Mouse (Mus musculus): ENCODE measurements around the gene Gm45062.
A peak's percentile ranks its signal among the peaks of the same experiment; 100 is the strongest.

Gm45062 gene

GRCm38 (mm10) chr6:8416802-8417569 lies 157.7 kb downstream of the Gm45062 start:
- DNase-seq (ENCODE audit: low read depth, low spot score), result no peak

- DNase-seq (ENCODE audit: low read depth, low spot score), result no peak
These were observed 160.4 kb downstream of the Gm45062 start for GRCm38 (mm10) chr6:8419485-8420186.

GRCm38 (mm10) chr6:8420187-8420503 lies 160.9 kb downstream of the Gm45062 start:
- no peak for DNase-seq (ENCODE audit: low read depth, low spot score)

GRCm38 (mm10) chr6:8421421-8421820 lies 162.2 kb downstream of the Gm45062 start:
- no peak for DNase-seq (ENCODE audit: low read depth, low spot score)

- DNase-seq (ENCODE audit: low read depth, low spot score), result no peak
These were observed 162.8 kb downstream of the Gm45062 start for GRCm38 (mm10) chr6:8421959-8422581.

GRCm38 (mm10) chr6:8423142-8423541 lies 163.9 kb downstream of the Gm45062 start:
- DNase-seq (ENCODE audit: low read depth, low spot score), result peak; percentile 70

- DNase-seq (ENCODE audit: low read depth, low spot score), result no peak
These were observed 168.4 kb downstream of the Gm45062 start for GRCm38 (mm10) chr6:8427692-8428091.

- DNase-seq (ENCODE audit: low read depth, low spot score), result no peak
These were observed 171.5 kb downstream of the Gm45062 start for GRCm38 (mm10) chr6:8430610-8431234.

GRCm38 (mm10) chr6:8433179-8433578 lies 173.9 kb downstream of the Gm45062 start:
- DNase-seq (ENCODE audit: low read depth, low spot score), result no peak

- no peak for DNase-seq (ENCODE audit: low read depth, low spot score)
These were observed 178.7 kb downstream of the Gm45062 start for GRCm38 (mm10) chr6:8437937-8438336.

GRCm38 (mm10) chr6:8441814-8442213 lies 182.6 kb downstream of the Gm45062 start:
- no peak for DNase-seq (ENCODE audit: low read depth, low spot score)

- no peak for DNase-seq (ENCODE audit: low read depth, low spot score)
These were observed 187.5 kb downstream of the Gm45062 start for GRCm38 (mm10) chr6:8446786-8447185.

- DNase-seq (ENCODE audit: low read depth, low spot score), result no peak
These were observed 196.3 kb downstream of the Gm45062 start for GRCm38 (mm10) chr6:8455599-8455998.

GRCm38 (mm10) chr6:8458596-8458995 lies 199.3 kb downstream of the Gm45062 start:
- no peak for DNase-seq (ENCODE audit: low read depth, low spot score)

GRCm38 (mm10) chr6:8462447-8462846 lies 203.2 kb downstream of the Gm45062 start:
- DNase-seq (ENCODE audit: low read depth, low spot score), result no peak

- no peak for DNase-seq (ENCODE audit: low read depth, low spot score)
These were observed 206.1 kb downstream of the Gm45062 start for GRCm38 (mm10) chr6:8465388-8465787.

GRCm38 (mm10) chr6:8465985-8466384 lies 206.7 kb downstream of the Gm45062 start:
- DNase-seq (ENCODE audit: low read depth, low spot score), result no peak

- no peak for DNase-seq (ENCODE audit: low read depth, low spot score)
These were observed 208.6 kb downstream of the Gm45062 start for GRCm38 (mm10) chr6:8467667-8468337.

- no peak for DNase-seq (ENCODE audit: low read depth, low spot score)
These were observed 210.7 kb downstream of the Gm45062 start for GRCm38 (mm10) chr6:8469918-8470317.

GRCm38 (mm10) chr6:8472125-8472524 lies 212.9 kb downstream of the Gm45062 start:
- no peak for DNase-seq (ENCODE audit: low read depth, low spot score)

GRCm38 (mm10) chr6:8472915-8473314 lies 213.7 kb downstream of the Gm45062 start:
- no peak for DNase-seq (ENCODE audit: low read depth, low spot score)

GRCm38 (mm10) chr6:8473498-8473897 lies 214.2 kb downstream of the Gm45062 start:
- DNase-seq (ENCODE audit: low read depth, low spot score), result no peak
